Mouse (Mus musculus): Measurements from ENCODE around the gene Aqp9. TPM values are rescaled to one million over a fixed set of nuclear protein-coding genes. Genes with fewer than 3 reads are reported as not detected.
A peak's percentile ranks its signal among the peaks of the same experiment; 100 is the strongest.

Aqp9 gene
- polyA plus RNA-seq, 1 experiment from 2014 or later: 0.38 TPM

DNA sequence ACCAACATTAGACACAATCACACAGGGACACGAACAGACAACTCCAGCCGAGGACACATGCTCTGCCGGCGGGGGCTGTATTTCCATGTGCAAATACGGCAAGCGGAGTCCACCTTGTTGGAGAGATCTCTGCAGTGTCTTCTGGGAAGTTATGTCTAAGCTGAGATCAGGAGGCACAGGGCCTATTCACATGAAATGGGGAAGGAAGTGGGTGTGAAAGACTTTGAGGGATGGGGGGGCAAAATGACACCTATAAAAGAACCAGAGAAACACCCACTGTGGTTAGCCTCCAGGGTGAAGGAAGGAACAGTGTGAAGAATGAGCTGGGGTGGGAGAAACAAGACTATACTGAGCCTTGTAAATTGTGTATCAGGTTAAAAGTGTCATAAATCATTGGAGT lies 3.4 kb downstream of the Aqp9 start:
- Histone ChIP-seq H3K9me3 (ENCODE audit: control insufficient read depth, low read length) (no peaks in the 10 kb centered on the region), H3K27ac (ENCODE audit: low read depth) (no peak overlapping the region), H3K4me2 (ENCODE audit: low read length) (no peak overlapping the region), H3K4me3 (ENCODE audit: low read depth, low read length) (no peak overlapping the region), H3K4me1 (replicated peaks; ENCODE audit: control insufficient read depth, insufficient read depth, low read length) (peaks cover 12% of the 10 kb centered on the region), H3K9ac (ENCODE audit: low read length) (no peak overlapping the region), H3K36me3 (ENCODE audit: control insufficient read depth, insufficient read depth, low read length) (no peaks in the 10 kb centered on the region), H3K27me3 (replicated peaks; ENCODE audit: control insufficient read depth, insufficient read depth, low read length) (no peaks in the 10 kb centered on the region)
- 72% methylated on average over 6 of the region's 6 CpGs for WGBS
- DNase-seq (ENCODE audit: low spot score) (peak; percentile 50), ATAC-seq (replicated peaks; ENCODE audit: low FRiP score, low TSS enrichment, low read depth) (no peak)

DNA sequence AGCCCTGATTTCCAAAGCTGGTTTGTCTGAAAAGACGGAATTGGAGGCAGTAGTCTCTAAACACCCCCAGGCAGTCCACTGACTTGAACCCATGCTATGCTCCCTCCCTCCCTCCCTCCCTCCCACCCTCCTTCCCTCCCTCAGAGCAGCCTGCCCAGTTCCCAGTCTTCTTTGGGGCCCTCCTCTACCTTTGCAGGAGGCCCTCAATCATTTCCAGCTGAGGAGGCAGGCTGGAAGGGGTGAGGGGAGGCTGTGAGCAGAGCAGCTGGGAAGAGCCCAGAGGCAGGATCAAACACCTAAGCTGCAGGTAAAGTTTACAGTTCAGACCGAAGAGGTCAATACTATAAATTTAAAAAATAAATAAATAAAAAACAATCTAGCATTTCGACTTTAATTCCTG lies 4.1 kb downstream of the Aqp9 start:
- Histone ChIP-seq H3K4me1 (replicated peaks; ENCODE audit: control insufficient read depth, insufficient read depth, low read length) (peaks cover 12% of the 10 kb centered on the region), H3K27me3 (replicated peaks; ENCODE audit: control insufficient read depth, insufficient read depth, low read length) (no peaks in the 10 kb centered on the region), H3K9me3 (ENCODE audit: control insufficient read depth, low read length) (no peaks in the 10 kb centered on the region), H3K9ac (ENCODE audit: low read length) (no peak overlapping the region), H3K4me2 (ENCODE audit: low read length) (no peak overlapping the region), H3K4me3 (ENCODE audit: low read depth, low read length) (no peak overlapping the region), H3K36me3 (ENCODE audit: control insufficient read depth, insufficient read depth, low read length) (no peaks in the 10 kb centered on the region), H3K27ac (ENCODE audit: low read depth) (no peak overlapping the region)
- DNase-seq (ENCODE audit: low spot score): peak; percentile 46
- ATAC-seq (replicated peaks; ENCODE audit: low FRiP score, low TSS enrichment, low read depth): 0 out of 2 replicates have a peak, but pooled peaks have one; percentile 27
- 77% methylated on average over 3 of the region's 3 CpGs for WGBS

DNA sequence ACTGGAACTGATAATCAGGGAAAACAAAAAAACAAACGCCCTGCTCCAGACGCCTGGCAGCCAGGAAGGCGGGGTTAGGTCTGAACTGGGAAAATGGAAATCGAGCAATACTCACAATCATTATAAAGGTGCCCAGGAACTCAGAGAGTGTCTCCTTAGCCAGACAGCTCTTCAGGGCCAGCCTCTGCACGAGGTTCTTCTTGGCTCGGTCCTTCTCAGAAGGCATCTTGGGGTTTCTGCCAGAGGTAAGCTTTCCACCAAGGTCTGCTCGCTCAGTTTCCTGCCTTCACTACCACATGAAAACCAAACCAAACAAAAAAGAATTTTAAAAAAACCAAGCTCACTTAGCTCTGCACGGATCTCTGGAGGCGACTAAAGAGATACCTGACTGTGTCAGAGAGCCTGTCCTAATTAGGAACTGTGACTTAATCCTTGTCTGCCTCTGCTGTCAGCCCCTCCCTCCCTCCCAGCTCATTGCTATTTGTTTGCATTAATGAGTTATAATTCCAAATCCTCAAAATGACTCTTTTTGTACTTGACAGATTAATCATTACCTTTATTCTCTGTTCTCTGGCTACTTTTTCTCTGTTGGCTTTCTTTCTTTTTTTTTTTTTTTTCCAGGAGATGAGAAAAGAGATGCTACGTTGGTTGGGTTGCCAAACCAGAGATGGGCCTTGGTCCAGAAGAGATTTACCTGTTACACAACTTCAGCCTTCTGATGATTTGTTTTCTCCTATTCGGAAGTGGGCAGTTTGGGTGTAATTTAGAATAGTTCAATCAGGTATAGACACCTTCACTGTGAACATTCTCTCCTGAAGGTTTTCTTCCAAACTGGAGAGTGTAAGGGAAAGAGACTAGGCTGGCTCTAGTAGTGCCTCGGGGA lies 5.4 kb downstream of the Aqp9 start:
- Histone ChIP-seq H3K4me1 (replicated peaks; ENCODE audit: control insufficient read depth, insufficient read depth, low read length) (0 out of 2 replicates have a peak, but pooled peaks cover 3% of the 10 kb centered on the region), H3K4me3 (ENCODE audit: low read depth, low read length) (no peak overlapping the region), H3K9me3 (ENCODE audit: control insufficient read depth, low read length) (no peaks in the 10 kb centered on the region), H3K4me2 (ENCODE audit: low read length) (no peak overlapping the region), H3K9ac (ENCODE audit: low read length) (no peak overlapping the region), H3K36me3 (ENCODE audit: control insufficient read depth, insufficient read depth, low read length) (no peaks in the 10 kb centered on the region), H3K27me3 (replicated peaks; ENCODE audit: control insufficient read depth, insufficient read depth, low read length) (no peaks in the 10 kb centered on the region), H3K27ac (ENCODE audit: low read depth) (no peak overlapping the region)
- ATAC-seq (replicated peaks; ENCODE audit: low FRiP score, low TSS enrichment, low read depth) (no peak), DNase-seq (ENCODE audit: low spot score) (peak; percentile 45)
- 65% methylated on average over 12 of the region's 12 CpGs for WGBS

DNA sequence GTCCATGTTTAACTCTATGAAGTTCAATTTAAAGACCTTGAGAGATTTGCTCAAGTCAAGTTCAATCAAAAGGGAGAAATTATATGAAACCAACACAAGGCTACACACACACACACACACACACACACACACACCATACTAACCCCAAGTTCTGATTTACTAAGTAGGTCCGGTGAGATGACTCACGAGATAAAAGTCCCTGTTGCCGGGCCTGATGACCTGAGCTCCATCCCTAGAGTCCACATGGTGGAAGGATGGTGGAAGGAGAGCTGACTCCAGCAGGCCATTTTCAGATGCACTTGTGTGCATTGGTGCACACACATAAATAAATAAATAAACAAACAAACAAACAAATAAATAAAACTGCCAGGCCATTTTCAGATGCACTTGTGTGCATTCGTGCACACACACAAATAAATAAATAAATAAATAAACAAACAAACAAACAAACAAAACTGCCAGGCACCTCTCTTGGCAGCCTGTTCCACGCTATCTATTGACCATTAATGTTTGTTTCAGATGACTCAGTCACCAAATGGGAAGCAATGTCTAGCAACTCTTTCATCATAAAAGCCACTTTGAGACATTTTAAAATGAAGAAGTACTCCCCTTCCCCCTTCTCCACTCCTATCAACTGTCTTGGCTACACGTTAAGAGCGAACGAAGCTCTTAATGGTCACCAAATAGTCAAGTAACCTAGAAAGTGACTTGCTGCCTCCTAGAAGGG lies 6.2 kb downstream of the Aqp9 start:
- H3K4me1 ChIP-seq (replicated peaks; ENCODE audit: control insufficient read depth, insufficient read depth, low read length): no peaks in the 10 kb centered on the region
- DNase-seq (ENCODE audit: low spot score): peak; percentile 29
- no peak for ATAC-seq (replicated peaks; ENCODE audit: low FRiP score, low TSS enrichment, low read depth)
- WGBS: 84% methylated on average over 8 of the region's 8 CpGs
- no peaks in the 10 kb centered on the region for H3K9me3 ChIP-seq (ENCODE audit: control insufficient read depth, low read length)
- H3K4me2 ChIP-seq (ENCODE audit: low read length): no peak overlapping the region
- no peaks in the 10 kb centered on the region for H3K27me3 ChIP-seq (replicated peaks; ENCODE audit: control insufficient read depth, insufficient read depth, low read length)
- H3K4me3 ChIP-seq (ENCODE audit: low read depth, low read length): no peak overlapping the region
- H3K36me3 ChIP-seq (ENCODE audit: control insufficient read depth, insufficient read depth, low read length): no peaks in the 10 kb centered on the region
- no peak overlapping the region for H3K9ac ChIP-seq (ENCODE audit: low read length)
- H3K27ac ChIP-seq (ENCODE audit: low read depth): no peak overlapping the region

DNA sequence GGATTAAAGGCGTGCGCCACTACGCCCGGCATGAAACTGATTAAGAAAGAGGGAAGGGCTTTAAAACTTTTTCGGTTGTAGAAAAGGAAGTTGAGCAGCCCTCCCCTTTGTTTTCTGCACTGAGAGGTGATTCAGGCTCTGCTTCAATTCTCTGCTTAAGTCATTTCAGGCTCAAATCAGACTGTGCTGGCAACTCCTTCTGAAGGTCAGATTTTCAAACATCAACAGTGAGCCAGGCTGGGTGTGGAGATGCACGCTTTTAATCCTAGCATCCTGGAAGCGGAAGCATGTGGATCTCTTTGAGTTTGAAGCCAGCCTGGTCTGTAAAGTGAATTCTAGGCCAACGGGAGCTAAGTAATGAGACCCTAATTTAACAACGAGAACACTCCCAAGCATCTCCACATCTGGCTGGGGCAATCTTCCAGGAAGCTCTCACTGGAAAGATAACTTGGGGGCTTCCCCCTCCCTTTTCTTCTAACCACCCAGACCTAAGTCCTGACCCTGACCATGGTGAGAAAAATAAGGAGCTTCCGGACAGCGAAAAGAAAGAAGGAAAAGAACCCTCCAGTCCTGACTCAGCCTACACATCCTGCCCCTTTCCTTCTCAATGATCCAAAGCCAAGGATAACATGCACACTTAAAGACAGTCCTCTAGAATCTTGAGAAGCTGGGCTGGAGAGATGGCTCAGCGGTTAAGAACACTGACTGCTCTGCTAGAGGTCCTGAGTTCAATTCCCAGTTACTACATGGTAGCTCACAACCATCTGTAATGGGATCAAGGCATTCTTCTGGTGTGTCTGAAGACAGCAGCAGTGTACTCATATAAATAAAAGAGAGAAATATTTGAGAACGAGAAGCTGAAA lies 7.4 kb downstream of the Aqp9 start:
- Histone ChIP-seq H3K27me3 (replicated peaks; ENCODE audit: control insufficient read depth, insufficient read depth, low read length) (no peaks in the 10 kb centered on the region), H3K27ac (ENCODE audit: low read depth) (no peak overlapping the region), H3K4me3 (ENCODE audit: low read depth, low read length) (no peak overlapping the region), H3K9me3 (ENCODE audit: control insufficient read depth, low read length) (no peaks in the 10 kb centered on the region), H3K36me3 (ENCODE audit: control insufficient read depth, insufficient read depth, low read length) (no peaks in the 10 kb centered on the region), H3K4me2 (ENCODE audit: low read length) (no peak overlapping the region), H3K9ac (ENCODE audit: low read length) (no peak overlapping the region), H3K4me1 (replicated peaks; ENCODE audit: control insufficient read depth, insufficient read depth, low read length) (no peaks in the 10 kb centered on the region)
- 88% methylated on average over 13 of the region's 13 CpGs for WGBS
- no peak for ATAC-seq (replicated peaks; ENCODE audit: low FRiP score, low TSS enrichment, low read depth)
- peak; percentile 40 for DNase-seq (ENCODE audit: low spot score)

DNA sequence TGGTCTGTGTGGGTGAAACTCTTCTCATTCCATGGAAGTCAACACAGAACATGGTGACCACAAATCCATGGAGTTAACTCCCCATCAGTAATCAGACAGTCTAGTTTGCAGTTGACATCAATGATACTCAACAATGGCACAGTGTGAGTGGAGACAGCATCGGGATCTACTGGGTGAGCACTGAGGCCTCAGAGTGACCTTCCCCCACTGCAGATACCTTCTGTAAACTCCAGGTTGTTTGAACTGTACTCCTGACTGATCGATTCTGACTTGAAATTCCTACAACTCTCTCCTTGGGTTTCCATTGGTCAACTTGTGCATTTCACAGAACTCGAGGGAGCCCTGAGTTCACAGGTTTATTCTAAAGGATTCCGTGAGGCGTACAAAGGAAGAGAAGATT lies 8.8 kb downstream of the Aqp9 start:
- H3K9ac ChIP-seq (ENCODE audit: low read length): no peak overlapping the region
- ATAC-seq (replicated peaks; ENCODE audit: low FRiP score, low TSS enrichment, low read depth): no peak
- WGBS: 84% methylated on average over 5 of the region's 5 CpGs

DNA sequence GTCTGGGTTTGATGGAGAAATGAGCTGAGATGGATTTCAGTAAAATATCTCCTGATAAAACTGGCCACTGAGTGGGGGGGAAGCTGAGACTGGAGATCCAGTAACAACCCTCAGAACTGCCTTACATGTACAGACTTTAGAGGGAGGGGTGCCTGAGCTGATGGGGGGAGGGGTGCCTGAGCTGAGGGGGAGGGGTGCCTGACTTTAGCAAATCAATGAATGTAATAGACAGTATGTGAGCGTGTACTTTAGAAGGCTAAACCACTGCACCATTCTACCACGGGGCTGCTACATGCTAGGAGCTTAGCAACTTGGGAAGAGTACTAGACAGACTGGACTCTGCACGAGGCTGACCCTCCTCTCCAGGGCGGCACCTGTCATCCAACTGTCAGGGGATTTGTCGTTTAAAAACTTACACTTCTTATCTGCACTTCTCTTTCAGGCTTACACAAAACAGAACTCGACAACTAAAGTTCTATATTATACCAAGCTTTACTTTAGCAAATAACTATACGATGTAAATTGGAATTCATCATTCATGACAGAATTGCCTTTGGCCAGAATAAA lies 9.3 kb downstream of the Aqp9 start:
- Histone ChIP-seq H3K4me3 (ENCODE audit: low read depth, low read length) (no peak overlapping the region), H3K4me1 (replicated peaks; ENCODE audit: control insufficient read depth, insufficient read depth, low read length) (no peaks in the 10 kb centered on the region), H3K9me3 (ENCODE audit: control insufficient read depth, low read length) (no peaks in the 10 kb centered on the region), H3K27ac (ENCODE audit: low read depth) (no peak overlapping the region), H3K27me3 (replicated peaks; ENCODE audit: control insufficient read depth, insufficient read depth, low read length) (no peaks in the 10 kb centered on the region), H3K36me3 (ENCODE audit: control insufficient read depth, insufficient read depth, low read length) (no peaks in the 10 kb centered on the region), H3K4me2 (ENCODE audit: low read length) (no peak overlapping the region), H3K9ac (ENCODE audit: low read length) (no peak overlapping the region)
- no peak for ATAC-seq (replicated peaks; ENCODE audit: low FRiP score, low TSS enrichment, low read depth)
- peak; percentile 23 for DNase-seq (ENCODE audit: low spot score)
- WGBS: 70% methylated on average over 7 of the region's 7 CpGs

More for the DNA sequence above, 8.8 kb downstream of the Aqp9 start:
- H3K4me2 ChIP-seq (ENCODE audit: low read length): no peak overlapping the region
- no peak overlapping the region for H3K27ac ChIP-seq (ENCODE audit: low read depth)
- H3K4me1 ChIP-seq (replicated peaks; ENCODE audit: control insufficient read depth, insufficient read depth, low read length): no peaks in the 10 kb centered on the region
- H3K4me3 ChIP-seq (ENCODE audit: low read depth, low read length): no peak overlapping the region
- no peaks in the 10 kb centered on the region for H3K27me3 ChIP-seq (replicated peaks; ENCODE audit: control insufficient read depth, insufficient read depth, low read length)
- H3K36me3 ChIP-seq (ENCODE audit: control insufficient read depth, insufficient read depth, low read length): no peaks in the 10 kb centered on the region
- H3K9me3 ChIP-seq (ENCODE audit: control insufficient read depth, low read length): no peaks in the 10 kb centered on the region
- DNase-seq (ENCODE audit: low spot score): no peak
